Mouse (Mus musculus): Measurements from ENCODE around the gene Nme6. TPM values are rescaled to one million over a fixed set of nuclear protein-coding genes. Genes with fewer than 3 reads are reported as not detected.
A peak's percentile ranks its signal among the peaks of the same experiment; 100 is the strongest.

The Nme6 gene
- total RNA-seq, 2 experiments from 2014 or later = 22.1 to 26.8 TPM

DNA sequence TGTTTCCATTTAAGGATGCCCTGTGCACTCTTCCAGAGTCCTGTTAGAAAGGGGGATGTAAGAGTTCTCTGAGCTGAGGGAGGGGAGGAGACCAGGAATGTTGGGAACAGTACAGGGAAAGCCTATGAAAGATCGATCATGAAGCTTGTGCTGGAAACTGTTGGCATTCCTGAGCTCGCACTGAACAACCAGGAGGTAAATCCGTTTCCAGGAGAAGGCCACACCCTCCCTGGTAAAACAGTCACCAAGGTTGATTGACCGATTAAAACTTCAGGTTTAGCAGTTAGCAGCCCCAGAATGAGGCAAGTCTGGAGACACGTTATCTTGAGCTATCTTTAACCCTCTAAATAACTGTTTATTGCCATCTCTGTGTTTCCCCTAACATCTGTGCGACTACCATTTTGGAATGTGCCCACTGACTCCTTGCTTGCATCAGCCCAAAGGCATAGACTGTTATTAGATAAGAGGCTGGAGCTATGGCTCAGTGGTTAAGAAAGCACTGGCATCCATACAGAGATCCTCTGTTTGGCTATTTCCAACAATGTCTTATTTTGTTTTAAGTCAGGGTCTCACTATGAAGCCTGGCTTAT is 38.5 kb downstream of the Nme6 start:
- DNase-seq = no peak

GRCm38 (mm10) chr9:109874797-109875691 is 42.5 kb downstream of the Nme6 start, which contains the start of gene Cdc25a:
Cdc25a (plus strand) TSS chr9:109875579.
- DNase-seq = peak; percentile 98

- DNase-seq = peak; percentile 79
Measured at GRCm38 (mm10) chr9:109875695-109876601, 43.4 kb downstream of the Nme6 start.

DNA sequence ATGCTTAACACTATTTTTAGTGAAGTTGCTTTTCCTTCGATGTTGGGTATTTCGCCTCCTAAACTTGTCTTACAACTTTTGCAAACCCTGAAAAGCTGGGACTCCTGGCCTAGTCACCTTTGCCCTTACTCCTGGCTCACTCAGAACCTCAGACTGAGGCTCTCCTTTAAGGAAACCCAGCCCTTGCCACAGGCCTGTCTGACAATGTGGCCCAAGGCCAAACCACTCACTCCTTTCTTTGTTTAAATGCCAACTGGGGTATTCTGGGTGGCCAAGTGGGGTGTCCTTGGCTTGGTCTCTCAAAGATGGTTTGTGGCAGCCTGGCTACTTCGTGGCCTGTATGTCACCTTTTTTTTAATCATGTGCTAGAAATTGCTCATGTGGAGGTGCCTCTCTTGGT is 44.2 kb downstream of the Nme6 start:
- DNase-seq = no peak

- no peak for DNase-seq
Measured at GRCm38 (mm10) chr9:109877666-109878065, 45.1 kb downstream of the Nme6 start.

DNA sequence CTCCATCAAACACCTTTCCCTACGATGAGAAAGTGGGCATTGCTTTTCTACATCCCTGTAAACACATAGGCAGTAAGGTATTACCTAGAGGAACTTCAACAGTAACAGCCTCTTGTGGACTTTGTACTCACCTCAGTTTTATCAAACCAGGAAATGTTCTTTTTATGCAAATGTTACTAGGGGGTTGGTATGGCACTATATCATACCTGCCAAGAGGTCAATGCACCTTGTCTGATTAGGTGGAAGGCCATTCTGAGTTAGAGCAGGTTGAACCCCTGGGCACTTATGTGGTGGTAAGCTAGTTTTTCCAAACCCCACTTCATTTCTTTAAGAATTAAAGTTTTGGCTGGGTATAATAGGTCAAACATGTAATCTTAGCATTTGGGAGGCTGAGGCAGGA is 46.8 kb downstream of the Nme6 start:
- DNase-seq = no peak

- no peak for DNase-seq
Measured at GRCm38 (mm10) chr9:109886259-109886658, 53.7 kb downstream of the Nme6 start.

- DNase-seq = no peak
Measured at GRCm38 (mm10) chr9:109887321-109887720, 54.8 kb downstream of the Nme6 start.

DNA sequence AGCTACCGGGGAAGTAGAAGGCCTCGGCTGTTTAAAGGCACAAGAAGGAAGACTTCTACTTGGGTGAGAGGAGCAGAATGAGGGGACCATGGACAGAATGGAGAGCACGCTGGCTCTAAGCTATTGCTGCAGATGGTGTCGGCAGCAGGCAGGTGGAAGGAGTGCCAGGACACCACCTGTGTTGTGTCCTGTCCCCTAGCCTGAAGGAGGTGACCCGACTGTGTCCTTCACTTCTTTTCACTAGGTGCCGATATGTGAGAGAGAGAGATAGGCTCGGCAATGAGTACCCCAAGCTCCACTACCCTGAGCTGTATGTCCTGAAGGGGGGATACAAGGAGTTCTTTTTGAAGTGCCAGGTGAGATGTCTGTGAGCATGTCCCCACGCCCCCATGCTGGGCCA is 59.0 kb downstream of the Nme6 start:
- no peak for DNase-seq

Small RNA genes within 50 kb of the gene (microRNA-seq; reads per million reads assigned to microRNA genes)
- gene Mir7089 (ENCODE audit: borderline replicate concordance in 2 of 2) = 0 reads per million in 2 experiments

Other genes starting within 250 kb of the Nme6 start
- gene Fbxw24, start 206.7 kb upstream of the Nme6 start, total RNA-seq (2021) = not detected
- gene Fbxw25, start 168.1 kb upstream of the Nme6 start, total RNA-seq (2021) = not detected
- gene Fbxw18, start 130.0 kb upstream of the Nme6 start, total RNA-seq (2021) = not detected
- gene Fbxw26, start 86.7 kb upstream of the Nme6 start, total RNA-seq (2021) = not detected
- not detected for gene Fbxw27, start 42.1 kb upstream of the Nme6 start, total RNA-seq (2021)
- gene Spink8, start 20.5 kb upstream of the Nme6 start, total RNA-seq (2021) = not detected
- gene Camp, start 16.9 kb downstream of the Nme6 start, total RNA-seq (2021) = not detected
- gene Cdc25a, start 42.8 kb downstream of the Nme6 start, total RNA-seq (2021) = 1 to 10 TPM; 3.6 to 3.7 TPM
- gene Map4, start 98.7 kb downstream of the Nme6 start, total RNA-seq (2021) = 100 to 1,000 TPM; 426 to 444 TPM

All from gastrocnemius, postnatal 25 days (tissue).